Mouse (Mus musculus) C3H10T1/2 (cell line): ENCODE data around the gene Zp2. TPM values are rescaled to one million over a fixed set of nuclear protein-coding genes. Genes with fewer than 3 reads are reported as not detected.

Source experiments
- polyA plus RNA-seq, 2 experiments: library from polyadenylated mRNA; unstranded; fragments of >200 nt; fragmentation: generic; extraction: Trizol; gene quantifications; one replicate each; pipeline ENCODE4 v1.2.1; 2012; ENCODE audit warnings: missing spikeins in 2 of 2

Gene Zp2
- not detected for polyA plus RNA-seq

GRCm38 (mm10) chr7:120145191-120145590 is at the start of gene Zp2:
TSS of gene Zp2 (minus strand) at chr7:120145291.

GRCm38 (mm10) chr7:120173603-120174244 is 28.6 kb upstream of the Zp2 start, which contains the start of gene Anks4b:
TSS of gene Anks4b (plus strand) at chr7:120173858.

GRCm38 (mm10) chr7:120102164-120102972 is 42.7 kb downstream of the Zp2 start, which contains the start of gene Tmem159:
TSS of gene Tmem159 (plus strand) at chr7:120102353.

GRCm38 (mm10) chr7:120095180-120095579 is 49.9 kb downstream of the Zp2 start, which contains the start of gene Dnah3:
TSS of gene Dnah3 (minus strand) at chr7:120095280.

Other genes with a start within 250 kb of the Zp2 start
- 1 to 10 TPM in 1 of 2 experiments, under 1 TPM in 1; 0.90 to 3.3 TPM for gene Lyrm1, start 249.4 kb downstream of the Zp2 start, polyA plus RNA-seq
- gene Dcun1d3, start 249.0 kb downstream of the Zp2 start, polyA plus RNA-seq = 1 to 10 TPM in 1 of 2 experiments, under 1 TPM in 1; 0.33 to 2.8 TPM
- gene Dnah3, start 50.0 kb downstream of the Zp2 start, polyA plus RNA-seq = not detected
- 10 to 100 TPM in 1 of 2 experiments, 1 to 10 TPM in 1; 7.0 to 14.0 TPM for gene Tmem159, start 42.9 kb downstream of the Zp2 start, polyA plus RNA-seq
- not detected for gene Anks4b, start 28.6 kb upstream of the Zp2 start, polyA plus RNA-seq
- under 1 TPM; 0.07 to 0.13 TPM for gene Crym, start 56.8 kb upstream of the Zp2 start, polyA plus RNA-seq
- gene Abca14, start 58.7 kb upstream of the Zp2 start, polyA plus RNA-seq = not detected
- not detected for gene Abca15, start 183.4 kb upstream of the Zp2 start, polyA plus RNA-seq